Mouse (Mus musculus) E14TG2a.4 (cell line): ENCODE measurements around the gene Stra6.

Source experiments
- H3K27me3 ChIP-seq: 2 replicates; pipeline ENCODE4 v1.6.1; 2014; ENCODE audit warnings: low read length, control low read depth; ENCODE audit not compliant: insufficient read depth
- H3K36me3 ChIP-seq: 2 replicates; pipeline ENCODE4 v1.6.1; 2014; ENCODE audit warnings: low read length, control low read depth; ENCODE audit not compliant: insufficient read depth
- H3K4me1 ChIP-seq: replicated peaks from 2 replicates; pipeline ENCODE4 v1.6.1; 2014; ENCODE audit warnings: low read depth, low read length, control low read depth
- H3K4me3 ChIP-seq: replicated peaks from 2 replicates; pipeline ENCODE4 v1.5.1; 2014; ENCODE audit warnings: mild to moderate bottlenecking, low read length
- H3K9me3 ChIP-seq: 2 replicates; pipeline ENCODE4 v1.6.1; 2014; ENCODE audit warnings: low read length, control low read depth
- CTCF ChIP-seq: conservative IDR thresholded peaks from 2 replicates; pipeline ENCODE4 v1.5.1; 2014; ENCODE audit warnings: low read length
- NANOG ChIP-seq: IDR thresholded peaks from 2 replicates; pipeline ENCODE4 v1.6.1; 2014; ENCODE audit warnings: borderline replicate concordance, low read length, mixed read lengths
- POU5F1 ChIP-seq: IDR thresholded peaks from 2 replicates; pipeline ENCODE4 v1.6.1; 2014; ENCODE audit warnings: low read length, borderline replicate concordance

Stra6 gene

GRCm38 (mm10) chr9:58196141-58196540 is 132.6 kb downstream of the Stra6 start:
- TF ChIP-seq NANOG = no peak
- no peak for TF ChIP-seq CTCF
- TF ChIP-seq POU5F1 = no peak
- Histone ChIP-seq H3K9me3 (no peaks in the 10 kb centered on the region), H3K4me3 (peak overlapping the region; percentile 70), H3K27me3 (peaks cover 82% of the 10 kb centered on the region), H3K4me1 (peaks cover 78% of the 10 kb centered on the region), H3K36me3 (no peaks in the 10 kb centered on the region)

GRCm38 (mm10) chr9:58196610-58197567 is 133.3 kb downstream of the Stra6 start:
- H3K4me1 ChIP-seq = peaks cover 85% of the 10 kb centered on the region
- H3K9me3 ChIP-seq = no peaks in the 10 kb centered on the region
- no peak for TF ChIP-seq NANOG
- TF ChIP-seq CTCF = no peak
- TF ChIP-seq POU5F1 = no peak
- peaks cover 90% of the 10 kb centered on the region for H3K27me3 ChIP-seq
- peak overlapping the region; percentile 70 for H3K4me3 ChIP-seq
- H3K36me3 ChIP-seq = no peaks in the 10 kb centered on the region

DNA sequence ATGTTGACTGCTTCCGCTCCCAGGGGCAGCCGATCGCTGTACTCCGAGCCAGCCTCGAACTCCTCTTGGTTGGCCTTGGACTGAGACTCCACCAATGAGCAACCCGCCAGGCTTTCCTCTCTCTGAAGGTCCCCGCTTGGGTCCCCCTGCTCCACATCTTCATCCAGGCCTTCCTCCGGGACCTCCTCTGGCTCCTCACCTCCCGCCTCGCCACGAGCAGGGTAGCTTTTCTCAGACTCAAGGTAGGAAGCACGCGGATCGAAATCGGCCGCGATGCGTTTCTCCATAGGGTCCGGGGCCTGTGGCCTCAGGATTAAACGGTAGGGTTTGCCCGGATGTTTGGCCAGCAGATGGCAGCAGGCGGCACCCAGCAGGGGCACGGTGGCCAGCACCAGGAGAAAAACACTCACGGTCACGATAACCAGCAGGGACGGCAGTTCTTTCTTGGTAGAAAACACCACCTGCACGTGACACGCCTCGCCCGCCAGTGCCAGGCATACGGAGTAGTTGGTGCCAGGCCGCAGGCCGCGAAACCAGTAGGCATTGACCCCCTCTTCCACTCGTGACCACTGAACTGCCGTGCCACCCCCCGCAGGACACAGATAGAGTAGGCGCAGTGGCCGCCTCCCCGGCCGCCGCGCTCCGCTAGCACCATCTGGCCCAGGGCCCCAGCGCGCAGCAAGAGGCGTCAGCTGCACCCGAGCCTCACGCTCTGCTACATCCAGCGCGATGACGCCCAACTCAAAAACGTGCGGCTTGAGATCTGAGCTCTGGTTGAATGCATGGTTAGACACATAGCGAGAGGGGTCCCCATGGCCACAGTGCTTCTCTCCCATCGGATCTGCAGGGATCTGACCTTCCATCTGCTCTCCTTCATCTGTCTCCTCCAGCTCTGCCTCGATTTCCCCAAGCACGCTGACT is 134.5 kb downstream of the Stra6 start:
- Histone ChIP-seq H3K36me3 (no peaks in the 10 kb centered on the region), H3K27me3 (peaks cover 99% of the 10 kb centered on the region), H3K4me1 (peaks cover 97% of the 10 kb centered on the region), H3K4me3 (peak overlapping the region; percentile 70), H3K9me3 (peaks cover 9% of the 10 kb centered on the region)
- TF ChIP-seq CTCF (0 out of 2 replicates have a peak, but pooled peaks have one; percentile 5), NANOG (no peak), POU5F1 (no peak)

- no peaks in the 10 kb centered on the region for H3K36me3 ChIP-seq
- peak overlapping the region; percentile 70 for H3K4me3 ChIP-seq
- peaks cover 97% of the 10 kb centered on the region for H3K4me1 ChIP-seq
- peaks cover 99% of the 10 kb centered on the region for H3K27me3 ChIP-seq
- peaks cover 14% of the 10 kb centered on the region for H3K9me3 ChIP-seq
- TF ChIP-seq CTCF (no peak), NANOG (no peak; the same call in 1 of the 2 replicates), POU5F1 (no peak; the same call in 1 of the 2 replicates)
These were observed 135.3 kb downstream of the Stra6 start for GRCm38 (mm10) chr9:58198801-58199371.

GRCm38 (mm10) chr9:58199381-58200269 is 136.0 kb downstream of the Stra6 start:
- Histone ChIP-seq H3K9me3 (peaks cover 14% of the 10 kb centered on the region), H3K27me3 (peaks cover 93% of the 10 kb centered on the region), H3K4me1 (peaks cover 93% of the 10 kb centered on the region), H3K36me3 (no peaks in the 10 kb centered on the region), H3K4me3 (peak overlapping the region; percentile 70)
- TF ChIP-seq POU5F1 (no peak), NANOG (no peak), CTCF (no peak)

DNA sequence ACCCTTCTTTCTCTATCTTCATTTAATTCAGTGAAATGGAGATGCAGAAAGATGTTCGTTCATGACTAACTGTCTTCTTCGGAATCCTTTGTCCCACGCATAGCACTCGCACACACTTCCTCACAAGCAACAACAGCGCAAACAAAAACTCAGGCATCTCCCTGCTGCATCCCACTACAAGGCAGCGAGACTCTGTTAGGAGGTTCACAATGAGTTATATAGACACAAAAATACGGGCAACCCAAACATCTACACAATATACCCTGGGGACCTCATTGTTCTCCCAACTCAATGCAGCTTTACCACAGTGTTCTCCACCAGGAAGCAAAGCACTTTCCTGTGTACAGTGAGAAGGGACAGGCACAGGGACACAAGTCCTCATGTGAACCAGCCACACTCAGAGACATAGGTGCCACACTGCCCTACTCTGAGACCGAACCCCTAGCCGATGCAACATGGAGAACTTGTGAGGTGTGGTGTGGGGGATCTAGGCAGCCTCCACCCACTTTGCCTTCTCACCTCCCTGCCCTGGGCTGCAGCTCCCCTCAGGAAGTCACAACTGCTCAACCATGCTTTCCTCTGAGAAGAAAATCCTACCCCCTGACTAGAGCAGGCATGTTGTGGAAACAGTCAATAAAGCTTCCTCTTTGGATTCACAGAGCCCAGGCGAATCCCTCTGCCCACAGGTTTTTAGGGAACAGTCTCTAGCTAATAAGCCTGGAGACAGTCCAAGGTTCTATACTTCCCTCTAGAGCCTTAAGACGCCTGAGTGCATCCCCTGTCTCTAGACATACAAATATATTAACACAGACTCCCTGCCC is 136.9 kb downstream of the Stra6 start:
- peak overlapping the region; percentile 50 for H3K4me3 ChIP-seq
- TF ChIP-seq POU5F1 (no peak), CTCF (no peak), NANOG (no peak)
- peaks cover 85% of the 10 kb centered on the region for H3K27me3 ChIP-seq
- H3K4me1 ChIP-seq = peaks cover 92% of the 10 kb centered on the region
- H3K36me3 ChIP-seq = no peaks in the 10 kb centered on the region
- H3K9me3 ChIP-seq = peaks cover 14% of the 10 kb centered on the region
